Mouse (Mus musculus): ENCODE measurements around the gene Twist1. TPM values are rescaled to one million over a fixed set of nuclear protein-coding genes. Genes with fewer than 3 reads are reported as not detected.

Twist1 gene
- polyA plus RNA-seq, 1 experiment from 2014 or later = 1.8 TPM

- no peak overlapping the region for H3K4me3 ChIP-seq (ENCODE audit: low read depth, low read length)
- H3K4me2 ChIP-seq (replicated peaks; ENCODE audit: low read depth) = no peak overlapping the region
- WGBS = 53% methylated on average over 7 of the region's 7 CpGs
- no peak overlapping the region for H3K9ac ChIP-seq (ENCODE audit: low read depth, low read length)
- H3K27ac ChIP-seq (ENCODE audit: low read depth, low read length) = no peak overlapping the region
- no peak for TF ChIP-seq CTCF (IDR thresholded peaks at IDR 0.05; ENCODE audit: low read depth)
- no peak for ATAC-seq
- H3K9me3 ChIP-seq (ENCODE audit: control insufficient read depth) = no peaks in the 10 kb centered on the region
- H3K27me3 ChIP-seq (replicated peaks; ENCODE audit: control insufficient read depth, insufficient read depth, low read length) = no peaks in the 10 kb centered on the region
- no peaks in the 10 kb centered on the region for H3K4me1 ChIP-seq (replicated peaks; ENCODE audit: control insufficient read depth, insufficient read depth, low read length)
- no peaks in the 10 kb centered on the region for H3K36me3 ChIP-seq (ENCODE audit: control insufficient read depth, insufficient read depth)
These were observed 24.0 kb downstream of the Twist1 start for GRCm38 (mm10) chr12:33981433-33981832.

GRCm38 (mm10) chr12:33993127-33993526, 35.7 kb downstream of the Twist1 start:
- Histone ChIP-seq H3K4me3 (ENCODE audit: low read depth, low read length) (no peak overlapping the region), H3K27ac (ENCODE audit: low read depth, low read length) (no peak overlapping the region)

More at GRCm38 (mm10) chr12:33993127-33993526, 35.7 kb downstream of the Twist1 start:
- no peaks in the 10 kb centered on the region for H3K36me3 ChIP-seq (ENCODE audit: control insufficient read depth, insufficient read depth)
- H3K9ac ChIP-seq (ENCODE audit: low read depth, low read length) = no peak overlapping the region
- no peaks in the 10 kb centered on the region for H3K4me1 ChIP-seq (replicated peaks; ENCODE audit: control insufficient read depth, insufficient read depth, low read length)
- ATAC-seq = no peak
- H3K27me3 ChIP-seq (replicated peaks; ENCODE audit: control insufficient read depth, insufficient read depth, low read length) = no peaks in the 10 kb centered on the region
- no peak for TF ChIP-seq CTCF (IDR thresholded peaks at IDR 0.05; ENCODE audit: low read depth)
- no peak overlapping the region for H3K4me2 ChIP-seq (replicated peaks; ENCODE audit: low read depth)
- WGBS = 86% methylated on average over 3 of the region's 3 CpGs
- H3K9me3 ChIP-seq (ENCODE audit: control insufficient read depth) = no peaks in the 10 kb centered on the region

Other genes starting within 250 kb of the Twist1 start
- not detected in 2 replicates for gene Ferd3l, start 29.2 kb upstream of the Twist1 start, polyA plus RNA-seq (2015; fragmentation: Nextera tagmentation; extraction: Ambion mirVana)

All from intestine, postnatal 0 days (tissue).